Mouse (Mus musculus) embryo, embryonic 10.5 days (tissue): ENCODE results near the gene D430041D05Rik.

Experiments
- DNase-seq: peaks from one replicate; pipeline ENCODE4 v3.0.0-alpha.2; 2015; ENCODE audit warnings: low spot score

The D430041D05Rik gene

GRCm38 (mm10) chr2:104267049-104267448 is 143.8 kb downstream of the D430041D05Rik start:
- no peak for DNase-seq

GRCm38 (mm10) chr2:104261741-104262067 is 149.1 kb downstream of the D430041D05Rik start:
- DNase-seq = no peak

- no peak for DNase-seq
These were observed 149.7 kb downstream of the D430041D05Rik start for GRCm38 (mm10) chr2:104260920-104261740.

GRCm38 (mm10) chr2:104256585-104256984 is 154.2 kb downstream of the D430041D05Rik start:
- no peak for DNase-seq

- DNase-seq = no peak
These were observed 155.9 kb downstream of the D430041D05Rik start for GRCm38 (mm10) chr2:104254944-104255343.

- no peak for DNase-seq
These were observed 157.5 kb downstream of the D430041D05Rik start for GRCm38 (mm10) chr2:104253341-104253740.

GRCm38 (mm10) chr2:104251647-104252046 is 159.2 kb downstream of the D430041D05Rik start:
- DNase-seq = no peak

GRCm38 (mm10) chr2:104249856-104250255 is 161.0 kb downstream of the D430041D05Rik start:
- no peak for DNase-seq

- no peak for DNase-seq
These were observed 164.0 kb downstream of the D430041D05Rik start for GRCm38 (mm10) chr2:104246851-104247250.

- no peak for DNase-seq
These were observed 168.8 kb downstream of the D430041D05Rik start for GRCm38 (mm10) chr2:104242055-104242454.

- DNase-seq = no peak
These were observed 173.7 kb downstream of the D430041D05Rik start for GRCm38 (mm10) chr2:104237141-104237540.

GRCm38 (mm10) chr2:104230444-104230843 is 180.4 kb downstream of the D430041D05Rik start:
- DNase-seq = peak; percentile 18

GRCm38 (mm10) chr2:104226057-104226456 is 184.8 kb downstream of the D430041D05Rik start:
- DNase-seq = no peak

GRCm38 (mm10) chr2:104219733-104220391 is 191.0 kb downstream of the D430041D05Rik start:
- DNase-seq = peak; percentile 44

GRCm38 (mm10) chr2:104218588-104219065 is 192.2 kb downstream of the D430041D05Rik start:
- DNase-seq = no peak

GRCm38 (mm10) chr2:104218114-104218513 is 192.7 kb downstream of the D430041D05Rik start:
- no peak for DNase-seq

GRCm38 (mm10) chr2:104209408-104209807 is 201.4 kb downstream of the D430041D05Rik start:
- no peak for DNase-seq

- DNase-seq = no peak
These were observed 202.4 kb downstream of the D430041D05Rik start for GRCm38 (mm10) chr2:104208415-104208814.

- DNase-seq = peak; percentile 65
These were observed 202.9 kb downstream of the D430041D05Rik start for GRCm38 (mm10) chr2:104207948-104208347.

GRCm38 (mm10) chr2:104205623-104206022 is 205.2 kb downstream of the D430041D05Rik start:
- no peak for DNase-seq

- peak; percentile 29 for DNase-seq
These were observed 210.6 kb downstream of the D430041D05Rik start for GRCm38 (mm10) chr2:104200211-104200610.

- DNase-seq = no peak
These were observed 212.6 kb downstream of the D430041D05Rik start for GRCm38 (mm10) chr2:104198186-104198585.

GRCm38 (mm10) chr2:104197281-104197680 is 213.5 kb downstream of the D430041D05Rik start:
- no peak for DNase-seq
